Mouse (Mus musculus): Measurements from ENCODE around the gene Tmem150a.

Tmem150a gene

GRCm38 (mm10) chr6:72355066-72355911 is at the start of gene Tmem150a:
Gene Tmem150a, plus strand, starts transcription at chr6:72355447.
- DNase-seq (ENCODE audit: low spot score): peak; percentile 62

- DNase-seq (ENCODE audit: low spot score): no peak
Measured at GRCm38 (mm10) chr6:72312198-72312597, 43.0 kb upstream of the Tmem150a start.

GRCm38 (mm10) chr6:72313124-72313867 is 42.0 kb upstream of the Tmem150a start:
- no peak for DNase-seq (ENCODE audit: low spot score)

GRCm38 (mm10) chr6:72315384-72315783 is 39.9 kb upstream of the Tmem150a start:
- DNase-seq (ENCODE audit: low spot score): no peak

- DNase-seq (ENCODE audit: low spot score): no peak
Measured at GRCm38 (mm10) chr6:72316044-72316443, 39.2 kb upstream of the Tmem150a start.

- no peak for DNase-seq (ENCODE audit: low spot score)
Measured at GRCm38 (mm10) chr6:72318440-72318839, 36.8 kb upstream of the Tmem150a start.

GRCm38 (mm10) chr6:72319019-72319418 is 36.2 kb upstream of the Tmem150a start:
- DNase-seq (ENCODE audit: low spot score): no peak

GRCm38 (mm10) chr6:72322936-72323335 is 32.3 kb upstream of the Tmem150a start:
- no peak for DNase-seq (ENCODE audit: low spot score)

- no peak for DNase-seq (ENCODE audit: low spot score)
Measured at GRCm38 (mm10) chr6:72323786-72324508, 31.3 kb upstream of the Tmem150a start.

GRCm38 (mm10) chr6:72326274-72326673 is 29.0 kb upstream of the Tmem150a start:
- DNase-seq (ENCODE audit: low spot score): no peak

GRCm38 (mm10) chr6:72329019-72329418 is 26.2 kb upstream of the Tmem150a start:
- DNase-seq (ENCODE audit: low spot score): no peak

GRCm38 (mm10) chr6:72330133-72330532 is 25.1 kb upstream of the Tmem150a start:
- DNase-seq (ENCODE audit: low spot score): no peak

GRCm38 (mm10) chr6:72333111-72333510 is 22.1 kb upstream of the Tmem150a start:
- DNase-seq (ENCODE audit: low spot score): no peak

- no peak for DNase-seq (ENCODE audit: low spot score)
Measured at GRCm38 (mm10) chr6:72340481-72340880, 14.8 kb upstream of the Tmem150a start.

GRCm38 (mm10) chr6:72344396-72345073 is 10.7 kb upstream of the Tmem150a start:
- no peak for DNase-seq (ENCODE audit: low spot score)

- DNase-seq (ENCODE audit: low spot score): peak; percentile 81
Measured at GRCm38 (mm10) chr6:72345074-72345567, 10.1 kb upstream of the Tmem150a start, which contains the start of gene Usp39. Gene Usp39, minus strand, starts transcription at chr6:72345184.

- no peak for DNase-seq (ENCODE audit: low spot score)
Measured at GRCm38 (mm10) chr6:72345633-72346032, 9.6 kb upstream of the Tmem150a start.

- no peak for DNase-seq (ENCODE audit: low spot score)
Measured at GRCm38 (mm10) chr6:72346261-72346660, 9.0 kb upstream of the Tmem150a start.

- peak; percentile 58 for DNase-seq (ENCODE audit: low spot score)
Measured at GRCm38 (mm10) chr6:72347166-72347941, 7.9 kb upstream of the Tmem150a start, which contains the start of gene 0610030E20Rik. Gene 0610030E20Rik, plus strand, starts transcription at chr6:72347317.

- no peak for DNase-seq (ENCODE audit: low spot score)
Measured at GRCm38 (mm10) chr6:72348411-72348810, 6.8 kb upstream of the Tmem150a start.

GRCm38 (mm10) chr6:72350214-72350613 is 5.0 kb upstream of the Tmem150a start:
- no peak for DNase-seq (ENCODE audit: low spot score)
